Mouse (Mus musculus): ENCODE measurements around the gene Otop2. TPM values are rescaled to one million over a fixed set of nuclear protein-coding genes. Genes with fewer than 3 reads are reported as not detected.

The Otop2 gene
- polyA plus RNA-seq, 1 experiment from 2014 or later = not detected

DNA sequence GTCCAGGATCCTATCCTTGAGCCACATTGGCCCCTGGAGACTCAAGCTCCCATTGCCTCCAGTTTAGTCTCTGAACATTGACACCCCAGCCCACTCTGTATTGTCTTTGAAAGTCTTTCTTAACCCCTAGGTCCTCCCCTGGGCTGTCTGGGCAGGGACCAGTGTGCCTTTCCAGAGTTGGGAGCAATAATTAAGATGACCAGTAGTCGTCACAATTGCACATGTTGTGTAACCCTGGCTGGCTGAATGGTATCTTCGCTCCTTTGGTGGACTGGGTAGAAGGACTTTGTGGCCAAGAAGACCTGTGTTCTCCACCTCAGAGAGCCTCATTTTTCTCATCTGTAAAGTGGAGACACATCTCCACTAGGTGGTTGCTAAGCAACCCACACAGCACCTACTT is 7.3 kb downstream of the Otop2 start:
- no peak overlapping the region for H3K9ac ChIP-seq (replicated peaks)
- 40% methylated on average over 2 of the region's 2 CpGs for WGBS
- no peaks in the 10 kb centered on the region for H3K9me3 ChIP-seq
- H3K27me3 ChIP-seq = peaks cover 76% of the 10 kb centered on the region
- no peak for ATAC-seq (ENCODE audit: low FRiP score, low read depth)
- peaks cover 10% of the 10 kb centered on the region for H3K4me1 ChIP-seq
- no peak overlapping the region for H3K4me2 ChIP-seq (replicated peaks)
- H3K27ac ChIP-seq (replicated peaks) = no peak overlapping the region
- no peaks in the 10 kb centered on the region for H3K36me3 ChIP-seq
- H3K4me3 ChIP-seq = no peak overlapping the region

DNA sequence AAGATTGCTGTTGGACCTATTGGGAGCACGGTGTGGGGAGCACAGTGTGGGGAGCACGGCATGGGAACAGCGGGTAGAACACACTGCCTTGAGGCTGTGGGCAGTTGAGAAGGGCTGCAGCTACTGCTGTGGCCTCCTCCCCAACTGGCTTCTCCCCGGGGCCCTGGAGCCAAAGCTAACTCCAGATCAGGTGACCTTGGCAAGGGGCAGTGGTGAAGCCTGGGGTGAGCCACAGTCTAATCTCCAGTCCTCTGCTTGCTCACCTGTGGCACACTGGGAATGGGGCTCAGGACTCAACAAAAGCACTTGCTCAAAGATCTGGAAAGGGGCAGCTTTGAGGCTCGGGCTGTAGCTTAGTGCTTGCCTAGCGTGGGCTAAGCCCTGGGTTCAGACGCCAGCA is 10.2 kb downstream of the Otop2 start:
- Histone ChIP-seq H3K4me1 (peaks cover 24% of the 10 kb centered on the region), H3K27me3 (peaks cover 99% of the 10 kb centered on the region), H3K4me2 (replicated peaks) (no peak overlapping the region), H3K36me3 (no peaks in the 10 kb centered on the region), H3K9ac (replicated peaks) (no peak overlapping the region), H3K4me3 (no peak overlapping the region), H3K27ac (replicated peaks) (no peak overlapping the region), H3K9me3 (no peaks in the 10 kb centered on the region)
- WGBS = 65% methylated on average over 7 of the region's 7 CpGs
- ATAC-seq (ENCODE audit: low FRiP score, low read depth) = no peak

- Histone ChIP-seq H3K9ac (replicated peaks) (no peak overlapping the region), H3K9me3 (no peaks in the 10 kb centered on the region), H3K27me3 (peaks cover 100% of the 10 kb centered on the region), H3K4me2 (replicated peaks) (peak overlapping the region; percentile 23), H3K27ac (replicated peaks) (no peak overlapping the region), H3K4me1 (peaks cover 27% of the 10 kb centered on the region), H3K4me3 (peak overlapping the region; percentile 12), H3K36me3 (no peaks in the 10 kb centered on the region)
- no peak for ATAC-seq (ENCODE audit: low FRiP score, low read depth)
- WGBS = 4% methylated on average over 63 of the region's 63 CpGs
Measured at GRCm38 (mm10) chr11:115318245-115319027, 11.5 kb downstream of the Otop2 start.

- Histone ChIP-seq H3K27ac (replicated peaks) (no peak overlapping the region), H3K4me1 (peaks cover 27% of the 10 kb centered on the region), H3K9me3 (no peaks in the 10 kb centered on the region), H3K9ac (replicated peaks) (no peak overlapping the region), H3K4me2 (replicated peaks) (no peak overlapping the region; the same call in 1 of the 2 replicates), H3K27me3 (peaks cover 100% of the 10 kb centered on the region), H3K36me3 (no peaks in the 10 kb centered on the region), H3K4me3 (no peak overlapping the region)
- 3% methylated on average over 18 of the region's 18 CpGs for WGBS
- no peak for ATAC-seq (ENCODE audit: low FRiP score, low read depth)
Measured at GRCm38 (mm10) chr11:115319704-115320383, 12.9 kb downstream of the Otop2 start.

DNA sequence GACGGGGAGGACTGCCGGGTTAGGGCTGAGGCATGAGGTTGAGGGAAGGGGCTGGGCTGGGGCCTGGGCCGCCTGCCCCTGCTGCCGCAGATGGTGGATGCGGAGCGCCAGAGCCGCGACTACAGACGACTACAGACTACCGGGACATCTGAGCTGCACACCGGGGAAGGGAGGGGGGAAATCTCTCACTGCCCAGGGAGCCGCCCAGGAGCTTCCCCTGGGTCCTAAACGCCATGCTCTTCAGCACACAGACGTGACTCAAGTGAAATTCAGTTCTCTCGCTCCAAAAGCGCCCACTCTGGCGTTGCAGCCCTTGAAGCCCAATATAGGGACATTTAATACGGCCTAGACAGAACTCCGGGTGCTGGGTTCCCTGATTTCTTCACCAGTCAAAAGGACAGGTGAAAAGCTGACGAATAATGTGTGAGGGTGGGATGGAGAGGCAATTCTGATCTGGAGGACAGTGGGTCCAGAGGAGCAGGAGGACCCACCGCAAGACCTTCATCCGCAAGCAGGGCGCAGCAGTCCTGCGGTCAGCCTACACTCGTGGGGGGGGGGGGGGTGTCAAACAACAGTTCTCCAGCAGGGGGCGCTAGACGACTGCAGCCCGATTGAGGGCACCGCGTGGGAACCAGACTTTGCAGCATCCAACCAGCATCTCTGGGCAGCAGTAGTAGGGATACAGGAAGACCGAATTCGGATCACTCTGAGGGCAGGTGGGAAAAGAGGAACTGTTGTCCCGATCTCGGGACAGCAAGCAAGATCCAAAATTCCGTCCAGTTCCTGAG is 15.1 kb downstream of the Otop2 start, which contains the start of gene Ush1g:
Ush1g (minus strand) TSS at position 136 of the 788 bp plus-strand sequence.
- H3K4me2 ChIP-seq (replicated peaks) = peak within 1 kb of the TSS; percentile 10
- no peak within 1 kb of the TSS for H3K27ac ChIP-seq (replicated peaks)
- H3K9me3 ChIP-seq = no peaks in the 10 kb centered on the region
- H3K4me3 ChIP-seq = no peak within 1 kb of the TSS
- H3K27me3 ChIP-seq = peaks cover 90% of the 10 kb centered on the region
- no peaks in the 10 kb centered on the region for H3K36me3 ChIP-seq
- 4% methylated on average over 35 of the region's 35 CpGs for WGBS
- peaks cover 27% of the 10 kb centered on the region for H3K4me1 ChIP-seq
- H3K9ac ChIP-seq (replicated peaks) = no peak within 1 kb of the TSS
- no peak for ATAC-seq (ENCODE audit: low FRiP score, low read depth)

DNA sequence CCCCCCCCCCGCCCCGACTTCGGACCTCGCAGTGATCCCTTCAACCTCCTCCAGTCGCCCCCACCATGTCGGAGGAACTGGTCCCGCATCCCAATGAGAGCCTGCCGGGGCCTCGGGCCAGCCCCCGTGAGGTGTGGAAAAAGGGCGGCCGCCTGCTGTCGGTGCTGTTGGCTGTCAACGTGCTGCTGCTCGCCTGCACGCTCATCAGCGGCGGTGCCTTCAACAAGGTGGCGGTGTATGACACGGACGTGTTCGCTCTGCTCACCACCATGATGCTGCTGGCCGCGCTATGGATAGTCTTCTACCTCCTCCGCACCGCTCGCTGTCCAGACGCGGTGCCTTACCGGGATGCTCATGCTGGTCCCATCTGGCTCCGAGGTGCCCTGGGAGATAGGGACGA is 16.4 kb downstream of the Otop2 start:
- 22% methylated on average over 32 of the region's 32 CpGs for WGBS
- peaks cover 78% of the 10 kb centered on the region for H3K27me3 ChIP-seq
- H3K36me3 ChIP-seq = no peaks in the 10 kb centered on the region
- H3K4me1 ChIP-seq = peaks cover 20% of the 10 kb centered on the region
- 0 out of 2 replicates have a peak overlapping the region, but pooled peaks have one; percentile 9 for H3K4me2 ChIP-seq (replicated peaks)
- H3K27ac ChIP-seq (replicated peaks) = no peak overlapping the region
- ATAC-seq (ENCODE audit: low FRiP score, low read depth) = no peak
- H3K9me3 ChIP-seq = no peaks in the 10 kb centered on the region
- H3K4me3 ChIP-seq = no peak overlapping the region
- H3K9ac ChIP-seq (replicated peaks) = no peak overlapping the region

- H3K4me2 ChIP-seq (replicated peaks) = no peak overlapping the region
- peaks cover 7% of the 10 kb centered on the region for H3K4me1 ChIP-seq
- no peak overlapping the region for H3K27ac ChIP-seq (replicated peaks)
- H3K4me3 ChIP-seq = no peak overlapping the region
- no peaks in the 10 kb centered on the region for H3K36me3 ChIP-seq
- no peaks in the 10 kb centered on the region for H3K9me3 ChIP-seq
- 79% methylated on average over 7 of the region's 7 CpGs for WGBS
- ATAC-seq (ENCODE audit: low FRiP score, low read depth) = no peak
- H3K27me3 ChIP-seq = peaks cover 52% of the 10 kb centered on the region
- no peak overlapping the region for H3K9ac ChIP-seq (replicated peaks)
Measured at GRCm38 (mm10) chr11:115326730-115327129, 19.8 kb downstream of the Otop2 start.

- 76% methylated on average over 15 of the region's 15 CpGs for WGBS
- ATAC-seq (ENCODE audit: low FRiP score, low read depth) = no peak
- Histone ChIP-seq H3K9me3 (no peaks in the 10 kb centered on the region), H3K4me2 (replicated peaks) (no peak overlapping the region), H3K4me3 (no peak overlapping the region), H3K27ac (replicated peaks) (no peak overlapping the region), H3K9ac (replicated peaks) (no peak overlapping the region), H3K27me3 (peaks cover 50% of the 10 kb centered on the region), H3K36me3 (no peaks in the 10 kb centered on the region), H3K4me1 (0 out of 2 replicates have a peak, but pooled peaks cover 3% of the 10 kb centered on the region)
Measured at GRCm38 (mm10) chr11:115329339-115329738, 22.4 kb downstream of the Otop2 start.

- Histone ChIP-seq H3K4me2 (replicated peaks) (peak within 1 kb of the TSS; percentile 57), H3K9ac (replicated peaks) (0 out of 2 replicates have a peak within 1 kb of the TSS, but pooled peaks have one; percentile 31), H3K4me3 (peak within 1 kb of the TSS; percentile 32), H3K27ac (replicated peaks) (no peak within 1 kb of the TSS), H3K9me3 (no peaks in the 10 kb centered on the region), H3K27me3 (peaks cover 73% of the 10 kb centered on the region), H3K4me1 (peaks cover 18% of the 10 kb centered on the region; the same call in 1 of the 2 replicates), H3K36me3 (no peaks in the 10 kb centered on the region)
- 3% methylated on average over 29 of the region's 29 CpGs for WGBS
- ATAC-seq (ENCODE audit: low FRiP score, low read depth) = no peak
Measured at GRCm38 (mm10) chr11:115334531-115334930, 27.6 kb downstream of the Otop2 start, which contains the start of gene Otop3. Gene Otop3 (plus strand): TSS chr11:115334731.

GRCm38 (mm10) chr11:115335223-115335622 is 28.3 kb downstream of the Otop2 start:
- Histone ChIP-seq H3K4me2 (replicated peaks) (0 out of 2 replicates have a peak overlapping the region, but pooled peaks have one; percentile 57), H3K36me3 (no peaks in the 10 kb centered on the region), H3K27ac (replicated peaks) (no peak overlapping the region), H3K9me3 (no peaks in the 10 kb centered on the region), H3K9ac (replicated peaks) (0 out of 2 replicates have a peak overlapping the region, but pooled peaks have one; percentile 31), H3K4me3 (no peak overlapping the region), H3K27me3 (peaks cover 79% of the 10 kb centered on the region), H3K4me1 (peaks cover 18% of the 10 kb centered on the region; the same call in 1 of the 2 replicates)
- no peak for ATAC-seq (ENCODE audit: low FRiP score, low read depth)
- 57% methylated on average over 12 of the region's 12 CpGs for WGBS

DNA sequence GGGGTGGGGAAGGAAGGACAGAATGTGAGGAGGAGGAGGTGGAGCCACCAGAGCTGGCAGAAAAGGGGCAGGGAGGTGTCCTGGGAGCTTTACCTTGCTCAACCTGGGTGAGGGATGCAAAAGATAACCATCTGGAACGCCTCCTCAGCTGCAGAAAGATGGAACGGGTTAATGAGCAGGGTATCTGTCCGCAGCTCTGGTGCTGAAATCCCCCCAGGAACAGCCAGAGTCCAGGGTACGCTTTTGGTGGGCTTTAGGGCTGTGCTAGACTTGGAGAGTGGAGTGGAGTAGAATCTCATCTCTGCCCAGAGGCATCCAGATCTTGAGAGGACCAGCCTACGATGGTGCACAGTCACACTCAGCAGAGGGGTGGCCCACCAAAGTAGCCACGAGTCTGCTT is 29.2 kb downstream of the Otop2 start:
- H3K9ac ChIP-seq (replicated peaks) = no peak overlapping the region
- H3K27ac ChIP-seq (replicated peaks) = no peak overlapping the region
- 19% methylated on average over 6 of the region's 6 CpGs for WGBS
- peaks cover 18% of the 10 kb centered on the region; the same call in 1 of the 2 replicates for H3K4me1 ChIP-seq
- H3K27me3 ChIP-seq = peaks cover 85% of the 10 kb centered on the region
- H3K4me2 ChIP-seq (replicated peaks) = no peak overlapping the region
- H3K9me3 ChIP-seq = no peaks in the 10 kb centered on the region
- H3K4me3 ChIP-seq = no peak overlapping the region
- no peaks in the 10 kb centered on the region for H3K36me3 ChIP-seq
- ATAC-seq (ENCODE audit: low FRiP score, low read depth) = no peak

Data from midbrain, embryonic 12.5 days (tissue).